ENCODE assay signal across 8 mouse cellular contexts in genomic region chr9:63755671-63756543, GRCm38 (mm10). TPM values are rescaled to one million over a fixed set of nuclear protein-coding genes. Genes with fewer than 3 reads are reported as not detected.
DNase-seq lines count a peak whose midpoint lies in the region; ATAC-seq and TF ChIP-seq lines count a peak whose summit lies in the region.

No protein-coding gene starts in this region.

- H3K9ac ChIP-seq in heart, adult 2 months (ENCODE audit: low read depth, low read length) = peak overlapping the region; percentile 89; the same call in 1 of the 2 replicates
- H3K9ac ChIP-seq in ES-E14 (ENCODE audit: insufficient read depth, low read depth, low read length, poor library complexity, severe bottlenecking) = peak overlapping the region; percentile 82; the same call in 1 of the 2 replicates
- H3K9ac ChIP-seq in forebrain, embryonic 15.5 days (replicated peaks) = no peak overlapping the region; the same call in 1 of the 2 replicates
- peak overlapping the region; percentile 97 for H3K9ac ChIP-seq in limb, embryonic 12.5 days (replicated peaks)
- peak overlapping the region; percentile 98 for H3K9ac ChIP-seq in stomach, embryonic 15.5 days

- no peak for ATAC-seq in forebrain, embryonic 15.5 days (replicated peaks)
- ATAC-seq in limb, embryonic 12.5 days (ENCODE audit: insufficient number of reproducible peaks, insufficient read depth, low FRiP score, low TSS enrichment, low read depth) = no peak
- ATAC-seq in stomach, embryonic 15.5 days (ENCODE audit: insufficient read depth, low FRiP score, low read depth) = no peak

- peak overlapping the region; percentile 97 for H3K4me2 ChIP-seq in forebrain, embryonic 15.5 days (replicated peaks)
- peak overlapping the region; percentile 83 for H3K4me2 ChIP-seq in limb, embryonic 12.5 days
- H3K4me2 ChIP-seq in stomach, embryonic 15.5 days = peak overlapping the region; percentile 74

- H3K4me3 ChIP-seq in heart, adult 2 months = peak overlapping the region; percentile 94
- H3K4me3 ChIP-seq in ES-E14 (ENCODE audit: insufficient read depth in 1 of 2, low read depth in 1 of 2, low read length in 2 of 2, poor library complexity in 1 of 2, severe bottlenecking in 1 of 2) = peak overlapping the region in 1 of 2 experiments; percentile 74; a peak in 2 of 4 replicates
- peak overlapping the region; percentile 63 for H3K4me3 ChIP-seq in forebrain, embryonic 15.5 days
- peak overlapping the region; percentile 88 for H3K4me3 ChIP-seq in limb, embryonic 12.5 days (replicated peaks)
- H3K4me3 ChIP-seq in stomach, embryonic 15.5 days (replicated peaks) = peak overlapping the region; percentile 91

- H3K4me1 ChIP-seq in heart, adult 2 months (ENCODE audit: control insufficient read depth, insufficient read depth, low read length) = peaks cover 2% of the 10 kb centered on the region
- H3K4me1 ChIP-seq in ES-E14 (ENCODE audit: control insufficient read depth in 2 of 2, insufficient read depth in 2 of 2, low read length in 2 of 2, poor library complexity in 1 of 2) = peaks cover 0 to 7% of the 10 kb centered on the region in 2 experiments; a peak in 1 of 4 replicates
- H3K4me1 ChIP-seq in forebrain, embryonic 15.5 days = peaks cover 53% of the 10 kb centered on the region
- peaks cover 69% of the 10 kb centered on the region for H3K4me1 ChIP-seq in limb, embryonic 12.5 days (replicated peaks)
- H3K4me1 ChIP-seq in stomach, embryonic 15.5 days = peaks cover 63% of the 10 kb centered on the region

- no peak for TF ChIP-seq EP300 in heart, adult 2 months (IDR thresholded peaks at IDR 0.05; ENCODE audit: insufficient read depth, low read depth, low read length)

- intact Hi-C loops in heart, adult 2 months (cut with DNase I) = loop anchor here (5.0 kb wide), 3 partner anchors 84 to 154 kb away; partner anchors contain the start of genes Aagab and Iqch
- intact Hi-C loops in heart, postnatal 25 days (cut with DNase I) = loop anchor here (2.0 to 5.0 kb wide), 3 partner anchors 39 to 104 kb away; no protein-coding TSS in a partner anchor

- no peaks in the 10 kb centered on the region for H3K9me3 ChIP-seq in ES-E14 (ENCODE audit: control insufficient read depth, insufficient read depth, low read depth, low read length)
- H3K9me3 ChIP-seq in forebrain, embryonic 15.5 days = no peaks in the 10 kb centered on the region
- no peaks in the 10 kb centered on the region for H3K9me3 ChIP-seq in limb, embryonic 12.5 days
- no peaks in the 10 kb centered on the region for H3K9me3 ChIP-seq in stomach, embryonic 15.5 days

- TF ChIP-seq CTCF in heart, adult 2 months (IDR thresholded peaks at IDR 0.05) = no peak

- 39% methylated on average over 15 of the region's 15 CpGs for WGBS in heart, adult 2 months
- WGBS in forebrain, embryonic 15.5 days = 16% methylated on average over 15 of the region's 15 CpGs
- WGBS in limb, embryonic 12.5 days = 29% methylated on average over 15 of the region's 15 CpGs
- 17% methylated on average over 15 of the region's 15 CpGs for WGBS in stomach, embryonic 15.5 days

- H3K27ac ChIP-seq in heart, adult 2 months = peak overlapping the region; percentile 37; the same call in 1 of the 2 replicates
- no peak overlapping the region for H3K27ac ChIP-seq in ES-E14 (ENCODE audit: insufficient read depth, low read depth, low read length, poor library complexity, severe bottlenecking)
- no peak overlapping the region for H3K27ac ChIP-seq in forebrain, embryonic 15.5 days (replicated peaks)
- H3K27ac ChIP-seq in limb, embryonic 12.5 days = peak overlapping the region; percentile 99
- H3K27ac ChIP-seq in stomach, embryonic 15.5 days = peak overlapping the region; percentile 97

- H3K79me2 ChIP-seq in heart, adult 2 months (replicated peaks; ENCODE audit: control insufficient read depth, insufficient read depth, low read length) = no peaks in the 10 kb centered on the region

- H3K27me3 ChIP-seq in heart, adult 2 months (ENCODE audit: control insufficient read depth, insufficient read depth, low read length) = no peaks in the 10 kb centered on the region
- H3K27me3 ChIP-seq in forebrain, embryonic 15.5 days = no peaks in the 10 kb centered on the region
- no peaks in the 10 kb centered on the region for H3K27me3 ChIP-seq in limb, embryonic 12.5 days
- H3K27me3 ChIP-seq in stomach, embryonic 15.5 days (replicated peaks) = no peaks in the 10 kb centered on the region

- DNase-seq in heart, adult 2 months = peak in 1 of 2 experiments; percentile 39
- no peak for DNase-seq in heart, postnatal 25 days (ENCODE audit: low spot score)
- DNase-seq in ES-E14 (ENCODE audit: low read depth, low spot score) = no peak
- DNase-seq in testis, postnatal 10 days (ENCODE audit: low spot score) = no peak
- DNase-seq in right cerebral cortex, postnatal 4 days = no peak

- H3K36me3 ChIP-seq in heart, adult 2 months (ENCODE audit: control insufficient read depth, insufficient read depth, low read length) = no peaks in the 10 kb centered on the region
- H3K36me3 ChIP-seq in ES-E14 (ENCODE audit: control insufficient read depth, insufficient read depth, low read length, poor library complexity, severe bottlenecking) = peaks cover 2% of the 10 kb centered on the region; the same call in 1 of the 2 replicates
- H3K36me3 ChIP-seq in forebrain, embryonic 15.5 days = no peaks in the 10 kb centered on the region
- 0 out of 2 replicates have a peak, but pooled peaks cover 3% of the 10 kb centered on the region for H3K36me3 ChIP-seq in limb, embryonic 12.5 days
- no peaks in the 10 kb centered on the region for H3K36me3 ChIP-seq in stomach, embryonic 15.5 days

- in situ Hi-C loops in ES-E14 (cut with MboI; ENCODE audit: low sequenced_read_pairs in 2 of 2, unreplicated experiment in 2 of 2) = no loop called here

- no peak for TF ChIP-seq POLR2A in heart, adult 2 months (IDR thresholded peaks at IDR 0.05; ENCODE audit: insufficient read depth, low read depth, low read length)

TF ChIP-seq in ES-E14, 5 proteins besides CTCF, POLR2A, EP300 and RAD21:
- TF ChIP-seq MAFK (IDR thresholded peaks at IDR 0.05; ENCODE audit: insufficient read depth, low read depth, low read length) (no peak), CHD2 (IDR thresholded peaks at IDR 0.05; ENCODE audit: low read depth, low read length) (no peak), ZC3H11A (IDR thresholded peaks at IDR 0.05; ENCODE audit: borderline replicate concordance, low read depth, low read length) (no peak), ZNF384 (IDR thresholded peaks at IDR 0.05; ENCODE audit: low read depth, low read length) (no peak), HCFC1 (IDR thresholded peaks at IDR 0.05; ENCODE audit: borderline replicate concordance, insufficient read depth, low read length) (no peak)

RNA-seq across cellular contexts. Expression of gene Smad3, which starts 1.9 kb away (rescaled TPM):
- 10 to 100 TPM; 12.4 to 13.0 TPM for total RNA-seq in heart, adult 2 months (2021)
- 18.4 and 24.0 TPM in 2 replicates for polyA plus RNA-seq in heart, adult 2 months (2012; rRNA removed)
- total RNA-seq in heart, postnatal 25 days (2021) = 10 to 100 TPM; 14.0 to 14.5 TPM
- 11.6 and 15.2 TPM in 2 replicates for total RNA-seq in ES-E14 (2012; rRNA removed)
- polyA plus RNA-seq in forebrain, embryonic 15.5 days (2015; fragmentation: Nextera tagmentation; extraction: Ambion mirVana) = 7.0 and 7.6 TPM in 2 replicates
- 39.9 and 43.4 TPM in 2 replicates for polyA plus RNA-seq in limb, embryonic 12.5 days (2016; fragmentation: Nextera tagmentation; extraction: Ambion mirVana)
- polyA plus RNA-seq in stomach, embryonic 15.5 days (2015; fragmentation: Nextera tagmentation; extraction: Ambion mirVana) = 17.5 and 19.6 TPM in 2 replicates

Comparison
In these comparisons a context has a peak if more than half of its experiments do, and no peak if none do; other contexts are left out.
1. H3K27ac ChIP-seq: peak in heart, adult 2 months (single experiment), limb, embryonic 12.5 days (single experiment) and stomach, embryonic 15.5 days (single experiment); none in ES-E14 (single experiment) and forebrain, embryonic 15.5 days (single experiment).
2. Peak in every context shown above with its lines, with median percentiles within 50 percentile points of each other: H3K4me2 ChIP-seq.